Mouse (Mus musculus): Measurements from ENCODE around the gene Tmem42. TPM values are rescaled to one million over a fixed set of nuclear protein-coding genes. Genes with fewer than 3 reads are reported as not detected.

The Tmem42 gene
- polyA plus RNA-seq, 1 experiment from 2014 or later, result 2.9 TPM

Other genes starting within 250 kb of the Tmem42 start
- gene Tcaim, start 215.8 kb upstream of the Tmem42 start, polyA plus RNA-seq (2018), result 3.2 to 5.7 TPM (median 4.8 TPM) in 3 replicates
- gene Gm35549, start 177.3 kb upstream of the Tmem42 start, polyA plus RNA-seq (2018), result not detected in 3 replicates
- 25.1 to 44.1 TPM (median 37.2 TPM) in 3 replicates for gene Zfp445, start 155.3 kb upstream of the Tmem42 start, polyA plus RNA-seq (2018)
- gene Zkscan7, start 135.6 kb upstream of the Tmem42 start, polyA plus RNA-seq (2018), result 0.59 to 0.82 TPM (median 0.68 TPM) in 3 replicates
- 0.87 to 1.9 TPM (median 1.1 TPM) in 3 replicates for gene Zfp105, start 98.3 kb upstream of the Tmem42 start, polyA plus RNA-seq (2018)
- gene 1110059G10Rik, start 70.3 kb upstream of the Tmem42 start, polyA plus RNA-seq (2018), result 20.6 to 40.0 TPM (median 30.1 TPM) in 3 replicates
- 1.4 to 6.7 TPM (median 5.5 TPM) in 3 replicates for gene Kif15, start 70.3 kb upstream of the Tmem42 start, polyA plus RNA-seq (2018)
- not detected in 3 replicates for gene Tgm4, start 13.4 kb downstream of the Tmem42 start, polyA plus RNA-seq (2018)
- 37.6 to 46.3 TPM (median 38.8 TPM) in 3 replicates for gene Zdhhc3, start 91.9 kb downstream of the Tmem42 start, polyA plus RNA-seq (2018)
- gene Exosc7, start 91.9 kb downstream of the Tmem42 start, polyA plus RNA-seq (2018), result 11.6 to 28.4 TPM (median 12.5 TPM) in 3 replicates
- not detected in 3 replicates for gene Clec3b, start 129.6 kb downstream of the Tmem42 start, polyA plus RNA-seq (2018)
- 0.06 TPM in 1 of 3 replicates, not detected in the others for gene Cdcp1, start 194.7 kb downstream of the Tmem42 start, polyA plus RNA-seq (2018)
- gene Tmem158, start 239.4 kb downstream of the Tmem42 start, polyA plus RNA-seq (2018), result 0.50 to 2.5 TPM (median 1.4 TPM) in 3 replicates

Data from macrophage (primary cell).